Mouse (Mus musculus) spleen, embryonic (tissue): ENCODE data around the gene Ech1.

Experiments used
- CTCF ChIA-PET: fragments of 350-600 bp; sonication (Branson Sonifier 250); formaldehyde crosslinking; loops from one replicate; lab custom pipeline; 2022; lab: Charles Lee

Ech1 gene

GRCm38 (mm10) chr7:28801901-28802670, 22.9 kb upstream of the Ech1 start:
- CTCF ChIA-PET: no interaction called here

- CTCF ChIA-PET: interaction anchor here (0.5 kb wide), 1 partner anchor 1282 kb away, joined by 4 read pairs; no protein-coding TSS in a partner anchor
Measured at GRCm38 (mm10) chr7:28802846-28803588, 22.0 kb upstream of the Ech1 start.

GRCm38 (mm10) chr7:28803756-28804155, 21.3 kb upstream of the Ech1 start:
- CTCF ChIA-PET: no interaction called here

- CTCF ChIA-PET: interaction anchor here (0.6 to 0.7 kb wide), 4 partner anchors 17 to 418 kb away, joined by 3 to 12 read pairs (median 8); no protein-coding TSS in a partner anchor
Measured at GRCm38 (mm10) chr7:28806869-28807268, 18.1 kb upstream of the Ech1 start.

DNA sequence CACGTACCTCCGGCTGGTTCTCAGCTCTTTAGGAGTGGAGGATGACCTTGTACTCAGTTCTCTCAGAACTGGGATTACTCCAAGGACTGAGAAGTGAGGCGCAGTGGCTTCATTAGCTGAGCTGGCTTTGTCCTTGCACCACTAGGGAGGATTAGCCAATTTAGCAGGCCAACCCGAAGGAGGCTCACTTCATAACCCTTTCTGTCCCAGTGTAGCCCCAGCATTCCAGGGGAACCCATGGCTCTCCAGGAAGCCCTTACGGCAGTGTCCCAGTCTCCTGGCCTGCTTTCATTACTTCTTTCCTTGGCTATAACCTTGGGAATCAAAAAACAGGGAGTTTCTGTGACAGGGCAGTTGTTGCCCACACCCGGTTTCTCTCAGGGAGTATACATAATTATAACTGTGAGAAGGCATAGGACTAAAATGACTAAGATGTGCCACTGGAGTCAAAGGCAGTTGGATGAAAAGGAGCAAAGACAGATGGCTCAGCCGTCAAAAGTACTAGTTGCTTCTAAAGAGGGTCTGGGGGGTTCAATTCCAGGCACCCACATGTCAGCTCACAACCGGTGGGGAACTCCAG, 17.3 kb upstream of the Ech1 start:
- CTCF ChIA-PET: interaction anchor here (0.7 kb wide), 2 partner anchors 26 to 43 kb away, joined by 3 read pairs; no protein-coding TSS in a partner anchor

DNA sequence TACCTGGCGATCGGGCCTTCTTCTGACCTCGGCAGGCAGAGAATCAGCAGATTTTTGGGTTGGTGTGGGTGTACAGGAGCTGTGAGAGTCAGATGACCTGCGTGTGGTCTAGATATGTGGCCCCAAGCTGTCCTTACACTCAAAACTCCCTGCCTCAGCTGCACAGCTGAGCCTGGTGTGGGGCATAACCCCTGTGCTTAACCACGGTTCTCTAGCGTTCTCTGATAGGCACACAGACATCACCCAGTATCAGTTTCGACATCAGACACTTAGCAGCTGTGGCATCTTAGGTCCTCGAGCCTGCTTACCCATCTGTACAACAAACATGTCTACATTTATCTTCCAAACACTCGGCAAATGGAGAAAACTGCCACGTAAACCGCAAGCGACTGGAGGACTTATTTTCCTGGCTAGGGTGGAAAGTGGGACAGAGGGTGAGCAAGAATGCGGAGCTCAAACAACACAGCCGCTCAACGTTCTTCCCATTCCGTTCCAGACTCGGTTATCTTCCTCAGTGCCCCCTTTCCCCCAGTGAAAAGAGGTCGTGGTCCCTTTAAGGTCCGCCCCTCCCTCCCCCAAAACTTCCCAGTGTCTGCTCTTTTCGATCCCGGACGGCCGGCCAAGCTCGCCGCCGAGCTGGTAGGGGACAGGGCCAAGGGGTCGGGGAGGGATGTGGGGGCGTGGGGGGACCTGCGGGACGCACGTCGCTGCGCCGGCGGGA, 16.6 kb upstream of the Ech1 start, which contains the start of gene Hnrnpl:
Gene Hnrnpl (plus strand): TSS at position 321 of the 721 bp plus-strand sequence.
- CTCF ChIA-PET: interaction anchor here (0.7 kb wide), 2 partner anchors 27 to 44 kb away, joined by 3 read pairs; no protein-coding TSS in a partner anchor

DNA sequence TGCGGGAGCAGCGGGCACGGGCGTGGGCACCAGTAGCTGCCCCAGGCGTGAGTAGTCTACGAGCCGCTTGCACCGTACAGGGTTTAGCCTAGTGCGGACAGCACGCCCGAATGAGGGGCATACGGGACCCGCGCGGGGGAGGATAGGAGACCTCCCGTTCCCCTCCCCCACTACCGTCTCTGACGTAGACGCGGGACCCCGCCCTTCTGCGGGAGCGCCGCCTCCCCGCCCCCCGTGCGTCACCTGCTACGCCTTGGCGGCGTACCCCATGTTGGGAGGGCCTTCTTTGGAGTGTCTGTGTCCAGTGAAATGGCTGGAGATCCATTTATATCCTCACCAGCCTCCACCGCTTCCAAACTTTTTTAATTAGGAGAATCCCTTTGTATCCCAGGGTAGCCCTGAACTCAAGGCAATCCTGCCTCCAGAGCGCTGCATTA, 16.0 kb upstream of the Ech1 start:
- CTCF ChIA-PET: interaction anchor here (0.6 to 1.4 kb wide), 2 partner anchors 11 to 18 kb away, joined by 4 to 5 read pairs; no protein-coding TSS in a partner anchor

- CTCF ChIA-PET: interaction anchor here (0.6 to 1.4 kb wide), 3 partner anchors 11 to 17 kb away, joined by 4 to 5 read pairs (median 5); no protein-coding TSS in a partner anchor
Measured at GRCm38 (mm10) chr7:28809401-28810089, 15.5 kb upstream of the Ech1 start.

GRCm38 (mm10) chr7:28810107-28811066, 14.6 kb upstream of the Ech1 start:
- CTCF ChIA-PET: interaction anchor here (0.6 to 1.4 kb wide), 5 partner anchors 12 to 961 kb away, joined by 4 to 5 read pairs (median 4); partner anchors contain the start of gene Mrps12

DNA sequence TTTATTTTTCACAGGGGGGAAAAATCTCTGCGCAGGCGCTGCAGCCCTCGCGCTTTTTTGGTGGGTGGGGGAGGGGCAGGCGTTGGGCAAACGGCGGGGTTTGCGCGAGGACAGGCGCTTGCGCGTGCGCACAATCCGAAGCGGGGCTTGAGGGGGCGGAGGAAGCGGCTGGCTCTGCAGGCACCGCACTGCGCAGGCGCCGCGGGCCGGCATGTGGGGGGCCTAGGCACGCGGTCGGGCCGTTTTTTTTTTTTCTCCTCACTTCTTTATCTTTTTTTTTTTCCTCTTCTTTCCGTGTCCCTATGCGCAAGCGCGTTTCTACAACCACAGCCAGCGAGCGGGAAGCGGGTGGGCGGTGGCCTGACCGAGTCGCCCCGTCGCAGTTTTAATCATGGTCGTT, 13.8 kb upstream of the Ech1 start:
- CTCF ChIA-PET: interaction anchor here (0.7 to 1.5 kb wide), 3 partner anchors 21 to 101 kb away, joined by 4 read pairs; partner anchors contain the start of gene Mrps12

DNA sequence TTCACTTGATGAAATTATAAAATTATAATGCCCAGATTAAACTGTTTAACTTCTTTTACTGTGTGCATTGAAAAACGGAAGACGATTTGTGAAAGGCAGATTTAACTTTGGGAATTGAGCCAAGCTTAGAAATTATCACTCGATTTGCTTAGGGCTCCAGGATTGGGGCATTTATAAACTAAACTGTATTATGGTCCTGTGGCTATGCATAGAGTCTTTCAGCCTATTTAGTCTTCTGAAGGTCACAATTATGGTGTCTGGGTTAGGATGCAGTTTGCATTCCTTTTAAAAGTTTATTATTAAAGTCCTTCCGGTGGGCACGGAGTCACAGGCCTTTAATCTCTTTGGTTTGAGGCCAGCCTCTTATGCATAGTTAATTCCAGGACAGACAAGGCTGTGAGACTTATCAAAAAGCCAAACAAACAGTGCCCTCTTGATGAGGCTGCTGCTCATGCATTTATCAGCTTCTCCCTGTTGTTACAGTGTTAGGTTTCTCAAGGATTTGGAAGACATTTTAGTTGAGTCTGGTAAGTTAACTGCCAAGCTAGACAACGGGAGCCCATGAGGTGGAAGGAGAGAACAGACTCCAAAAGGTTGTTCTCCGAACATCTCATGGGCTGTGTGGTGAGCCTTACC, 13.3 kb upstream of the Ech1 start:
- CTCF ChIA-PET: interaction anchor here (0.6 to 1.5 kb wide), 2 partner anchors 22 to 93 kb away, joined by 4 to 5 read pairs; no protein-coding TSS in a partner anchor

DNA sequence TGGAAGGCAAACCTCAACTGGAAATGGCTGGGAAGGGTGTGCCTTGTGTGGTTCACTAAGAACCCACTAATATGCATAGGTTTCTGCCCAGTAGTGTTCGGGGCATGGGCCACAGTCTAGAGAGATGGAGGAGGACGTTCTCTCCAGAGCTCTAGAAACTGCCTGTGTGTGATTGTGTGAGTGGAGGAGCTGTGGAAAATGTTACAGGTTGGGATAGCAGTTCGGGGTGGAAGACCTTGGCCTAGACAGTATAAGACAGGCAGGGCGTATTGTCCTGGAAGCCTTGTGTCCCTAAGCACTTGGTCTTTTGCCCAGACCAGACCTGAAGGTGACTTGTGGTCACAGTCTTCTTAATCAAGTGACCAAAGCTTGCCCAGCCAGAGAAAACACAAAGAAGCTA, 12.6 kb upstream of the Ech1 start:
- CTCF ChIA-PET: interaction anchor here (1.5 kb wide), 1 partner anchor 22 kb away, joined by 4 read pairs; no protein-coding TSS in a partner anchor

GRCm38 (mm10) chr7:28812949-28813348, 12.1 kb upstream of the Ech1 start:
- CTCF ChIA-PET: interaction anchor here (0.5 to 1.5 kb wide), 2 partner anchors 23 to 43 kb away, joined by 3 to 4 read pairs; no protein-coding TSS in a partner anchor

- CTCF ChIA-PET: no interaction called here
Measured at GRCm38 (mm10) chr7:28814306-28815034, 10.5 kb upstream of the Ech1 start.

DNA sequence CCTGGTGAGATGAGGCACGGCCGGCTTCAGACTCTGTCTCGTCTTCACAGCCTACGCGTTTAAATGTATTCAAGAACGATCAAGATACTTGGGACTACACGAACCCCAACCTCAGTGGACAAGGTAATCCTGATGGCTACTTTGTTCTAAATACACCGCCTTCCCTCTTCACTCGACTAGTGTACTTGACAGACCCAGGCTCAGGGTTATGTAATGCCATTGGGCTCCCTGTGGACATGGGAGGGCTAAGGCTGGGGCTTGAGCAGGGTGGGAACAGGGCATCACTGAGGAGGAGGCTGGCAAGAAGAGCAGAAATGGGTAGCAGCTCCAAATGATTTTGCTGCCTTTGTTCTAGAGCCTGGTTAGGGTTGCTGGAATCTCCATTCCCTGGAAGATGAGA, 9.8 kb upstream of the Ech1 start:
- CTCF ChIA-PET: no interaction called here

DNA sequence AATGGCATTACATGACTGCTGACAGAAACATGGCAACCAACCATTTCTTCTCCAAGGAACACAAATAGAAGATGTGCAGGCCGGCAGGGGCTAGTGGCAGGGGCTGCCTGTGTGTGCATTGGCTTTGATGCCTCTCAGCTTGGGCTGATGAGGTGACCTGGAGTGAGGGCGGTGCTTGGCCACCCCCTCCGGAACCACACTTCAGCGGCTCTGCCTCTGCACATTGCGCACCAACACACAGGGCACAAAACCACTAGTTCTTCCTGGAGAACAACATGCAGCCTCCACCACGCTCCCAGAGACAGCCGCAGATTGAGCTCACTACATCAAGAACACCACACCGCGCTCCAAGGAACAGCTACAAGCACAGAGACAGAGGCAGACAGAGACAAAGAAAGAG, 8.8 kb upstream of the Ech1 start:
- CTCF ChIA-PET: no interaction called here

- CTCF ChIA-PET: interaction anchor here (0.7 kb wide), 1 partner anchor 184 kb away, joined by 3 read pairs; no protein-coding TSS in a partner anchor
Measured at GRCm38 (mm10) chr7:28816920-28817319, 8.1 kb upstream of the Ech1 start.
